Mouse (Mus musculus): ENCODE data around the gene Abcb6.

Gene Abcb6

GRCm38 (mm10) chr1:75208967-75209678 lies 28.9 kb upstream of the Abcb6 start:
- DNase-seq (ENCODE audit: low read depth, low spot score), result peak; percentile 65

- no peak for DNase-seq (ENCODE audit: low read depth, low spot score)
Observed at GRCm38 (mm10) chr1:75201236-75201635, 21.0 kb upstream of the Abcb6 start.

GRCm38 (mm10) chr1:75192452-75192851 lies 12.3 kb upstream of the Abcb6 start:
- no peak for DNase-seq (ENCODE audit: low read depth, low spot score)

- DNase-seq (ENCODE audit: low read depth, low spot score), result peak; percentile 100
Observed at GRCm38 (mm10) chr1:75191622-75192402, 11.6 kb upstream of the Abcb6 start, which contains the start of the genes Ankzf1 and Atg9a. Gene Ankzf1, plus strand, starts transcription at chr1:75192151. Gene Atg9a, minus strand, starts transcription at chr1:75192196.

- DNase-seq (ENCODE audit: low read depth, low spot score), result no peak
Observed at GRCm38 (mm10) chr1:75191258-75191621, 11.0 kb upstream of the Abcb6 start.

GRCm38 (mm10) chr1:75190577-75190976 lies 10.4 kb upstream of the Abcb6 start:
- DNase-seq (ENCODE audit: low read depth, low spot score), result no peak

- DNase-seq (ENCODE audit: low read depth, low spot score), result no peak
Observed at GRCm38 (mm10) chr1:75187914-75188483, 7.8 kb upstream of the Abcb6 start.

- DNase-seq (ENCODE audit: low read depth, low spot score), result no peak
Observed at GRCm38 (mm10) chr1:75187126-75187525, 6.9 kb upstream of the Abcb6 start.

GRCm38 (mm10) chr1:75185495-75185894 lies 5.3 kb upstream of the Abcb6 start:
- DNase-seq (ENCODE audit: low read depth, low spot score), result no peak

GRCm38 (mm10) chr1:75182160-75182559 lies 2.0 kb upstream of the Abcb6 start:
- peak; percentile 47 for DNase-seq (ENCODE audit: low read depth, low spot score)

- DNase-seq (ENCODE audit: low read depth, low spot score), result no peak
Observed at GRCm38 (mm10) chr1:75181377-75181870, 1.2 kb upstream of the Abcb6 start.

- no peak for DNase-seq (ENCODE audit: low read depth, low spot score)
Observed at GRCm38 (mm10) chr1:75180741-75181140, 549 bp upstream of the Abcb6 start.

- no peak for DNase-seq (ENCODE audit: low read depth, low spot score)
Observed at GRCm38 (mm10) chr1:75179334-75180104, 673 bp downstream of the Abcb6 start.

- DNase-seq (ENCODE audit: low read depth, low spot score), result peak; percentile 99
Observed at GRCm38 (mm10) chr1:75168472-75169464, 11.4 kb downstream of the Abcb6 start, which contains the start of gene Zfand2b. Gene Zfand2b, plus strand, starts transcription at chr1:75168646.

GRCm38 (mm10) chr1:75168093-75168471 lies 12.1 kb downstream of the Abcb6 start:
- no peak for DNase-seq (ENCODE audit: low read depth, low spot score)

- no peak for DNase-seq (ENCODE audit: low read depth, low spot score)
Observed at GRCm38 (mm10) chr1:75160256-75160617, 20.0 kb downstream of the Abcb6 start.

GRCm38 (mm10) chr1:75159540-75160255 lies 20.5 kb downstream of the Abcb6 start:
- no peak for DNase-seq (ENCODE audit: low read depth, low spot score)

- no peak for DNase-seq (ENCODE audit: low read depth, low spot score)
Observed at GRCm38 (mm10) chr1:75158990-75159389, 21.2 kb downstream of the Abcb6 start.

GRCm38 (mm10) chr1:75155837-75156236 lies 24.4 kb downstream of the Abcb6 start:
- no peak for DNase-seq (ENCODE audit: low read depth, low spot score)

GRCm38 (mm10) chr1:75148727-75149126 lies 31.5 kb downstream of the Abcb6 start:
- no peak for DNase-seq (ENCODE audit: low read depth, low spot score)
